Mouse (Mus musculus) limb, embryonic 14.5 days (tissue): Measurements from ENCODE around the gene Sox11. TPM values are rescaled to one million over a fixed set of nuclear protein-coding genes. Genes with fewer than 3 reads are reported as not detected.

Source experiments
- ATAC-seq: fragments of 200-750 bp; cut with Nextera tagmentation; 2 replicates; pipeline ENCODE4 v1.8.0; 2017; ENCODE audit warnings: low read depth, moderate number of reproducible peaks, moderate TSS enrichment; ENCODE audit not compliant: low FRiP score
- DNase-seq: peaks from one replicate; pipeline ENCODE4 v3.0.0-alpha.2; 2015; ENCODE audit warnings: low spot score
- H3K27ac ChIP-seq: fragments of 300-500 bp; sonication (generic); replicated peaks from 2 replicates; pipeline ENCODE4 v1.5.1; 2014; ENCODE audit warnings: low read depth, mild to moderate bottlenecking, low read length, moderate library complexity, mixed read lengths
- H3K27me3 ChIP-seq: fragments of 300-500 bp; sonication (generic); 2 replicates; pipeline ENCODE4 v1.6.1; 2014; ENCODE audit warnings: low read length, mixed read lengths; ENCODE audit not compliant: control insufficient read depth, insufficient read depth
- H3K36me3 ChIP-seq: fragments of 300-500 bp; sonication (generic); 2 replicates; pipeline ENCODE4 v1.6.1; 2014; ENCODE audit warnings: mild to moderate bottlenecking, low read length, moderate library complexity, mixed read lengths; ENCODE audit not compliant: control insufficient read depth, insufficient read depth
- H3K4me1 ChIP-seq: fragments of 300-500 bp; sonication (generic); 2 replicates; pipeline ENCODE4 v1.6.1; 2014; ENCODE audit warnings: antibody characterized with exemption, low read length, mixed read lengths; ENCODE audit not compliant: control insufficient read depth, insufficient read depth
- H3K4me2 ChIP-seq: fragments of 300-500 bp; sonication (generic); replicated peaks from 2 replicates; pipeline ENCODE4 v1.6.1; 2014; ENCODE audit warnings: low read depth, mild to moderate bottlenecking, low read length, moderate library complexity; ENCODE audit not compliant: severe bottlenecking
- H3K4me3 ChIP-seq: fragments of 300-500 bp; sonication (generic); replicated peaks from 2 replicates; pipeline ENCODE4 v1.5.1; 2014; ENCODE audit warnings: low read length
- H3K9ac ChIP-seq: fragments of 300-500 bp; sonication (generic); 2 replicates; pipeline ENCODE4 v1.6.1; 2014; ENCODE audit warnings: mild to moderate bottlenecking, low read depth, low read length, moderate library complexity; ENCODE audit not compliant: severe bottlenecking
- H3K9me3 ChIP-seq: fragments of 300-500 bp; sonication (generic); 2 replicates; pipeline ENCODE4 v1.6.1; 2016; ENCODE audit warnings: low read length; ENCODE audit not compliant: control insufficient read depth
- POLR2A ChIP-seq: fragments of 200-500 bp; IDR thresholded peaks from 2 replicates; pipeline ENCODE4 v1.8.0; 2012; ENCODE audit warnings: inconsistent platforms, mild to moderate bottlenecking, moderate library complexity, borderline replicate concordance; ENCODE audit not compliant: insufficient read depth, insufficient read length; ENCODE audit errors: extremely low read depth
- WGBS: fragments of 180-500 bp; shearing (Covaris S2); extraction: QIAGEN DNeasy Blood & Tissue Kit; methylation state at CpG from one replicate; pipeline ENCODE4 v1.1.7; 2014; 5-methylcytosine and 5-hydroxymethylcytosine counted together
- polyA plus RNA-seq, 2 experiments: library from polyadenylated mRNA; depleted of rRNA in 1 of 2; stranded (reverse) in 1 of 2; unstranded in 1 of 2; fragments of >200 nt; fragmentation: Nextera tagmentation in 1 of 2; extraction: Ambion mirVana in 1 of 2; gene quantifications; 2 replicates each; pipeline versions ENCODE4 v1.2.1 to v1.2.3; 2012 to 2014

The Sox11 gene
- polyA plus RNA-seq, 2 experiments: 35.1 to 102 TPM

GRCm38 (mm10) chr12:27336336-27336735 is 6.0 kb downstream of the Sox11 start:
- Histone ChIP-seq H3K4me3 (peak overlapping the region; percentile 94), H3K27ac (peak overlapping the region; percentile 58; the same call in 1 of the 2 replicates), H3K4me1 (peaks cover 6% of the 10 kb centered on the region; the same call in 1 of the 2 replicates), H3K4me2 (peak overlapping the region; percentile 80), H3K9ac (peak overlapping the region; percentile 41; the same call in 1 of the 2 replicates), H3K36me3 (peaks cover 15% of the 10 kb centered on the region), H3K27me3 (no peaks in the 10 kb centered on the region), H3K9me3 (no peaks in the 10 kb centered on the region)
- ATAC-seq (no peak), DNase-seq (no peak)
- TF ChIP-seq POLR2A: no peak
- 42% methylated on average over 7 of the region's 7 CpGs for WGBS

GRCm38 (mm10) chr12:27335356-27336055 is 6.9 kb downstream of the Sox11 start:
- Histone ChIP-seq H3K9ac (0 out of 2 replicates have a peak overlapping the region, but pooled peaks have one; percentile 41), H3K4me1 (peaks cover 6% of the 10 kb centered on the region; the same call in 1 of the 2 replicates), H3K27ac (0 out of 2 replicates have a peak overlapping the region, but pooled peaks have one; percentile 14), H3K4me3 (peak overlapping the region; percentile 94), H3K9me3 (no peaks in the 10 kb centered on the region), H3K27me3 (no peaks in the 10 kb centered on the region), H3K4me2 (peak overlapping the region; percentile 80), H3K36me3 (peaks cover 15% of the 10 kb centered on the region)
- 52% methylated on average over 11 of the region's 11 CpGs for WGBS
- no peak for ATAC-seq
- TF ChIP-seq POLR2A: no peak
- DNase-seq: no peak

GRCm38 (mm10) chr12:27333590-27333989 is 8.8 kb downstream of the Sox11 start:
- H3K27me3 ChIP-seq: no peaks in the 10 kb centered on the region
- H3K4me2 ChIP-seq: no peak overlapping the region
- H3K27ac ChIP-seq: no peak overlapping the region
- 80% methylated on average over 3 of the region's 3 CpGs for WGBS
- no peak overlapping the region for H3K4me3 ChIP-seq
- H3K9ac ChIP-seq: no peak overlapping the region
- H3K9me3 ChIP-seq: no peaks in the 10 kb centered on the region
- DNase-seq (no peak), ATAC-seq (no peak)
- H3K4me1 ChIP-seq: peaks cover 6% of the 10 kb centered on the region; the same call in 1 of the 2 replicates
- no peak for TF ChIP-seq POLR2A
- H3K36me3 ChIP-seq: peaks cover 4% of the 10 kb centered on the region; the same call in 1 of the 2 replicates

DNA sequence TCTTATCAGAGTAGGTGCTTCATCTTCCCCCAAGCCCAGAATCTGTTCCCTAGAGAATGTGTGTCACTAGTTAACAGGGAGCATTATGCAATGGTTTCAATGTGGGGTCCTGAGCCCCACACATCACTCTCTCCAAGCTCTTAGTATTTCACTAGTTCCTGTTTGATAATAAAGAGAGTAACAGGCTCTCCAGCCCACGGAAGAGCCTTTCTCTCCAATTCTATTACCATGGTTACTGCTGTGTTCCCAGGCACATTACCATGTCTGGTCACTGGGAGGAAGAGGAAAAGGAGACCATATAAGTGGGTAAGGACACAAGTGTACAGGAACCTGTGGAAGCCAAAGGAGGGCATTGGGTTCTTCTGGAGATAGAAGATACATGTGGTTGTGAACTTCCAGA is 19.0 kb downstream of the Sox11 start:
- H3K27me3 ChIP-seq: no peaks in the 10 kb centered on the region
- ATAC-seq (no peak), DNase-seq (no peak)
- no peak overlapping the region for H3K4me3 ChIP-seq
- H3K4me1 ChIP-seq: no peaks in the 10 kb centered on the region
- H3K4me2 ChIP-seq: no peak overlapping the region
- no peaks in the 10 kb centered on the region for H3K9me3 ChIP-seq
- H3K27ac ChIP-seq: no peak overlapping the region
- H3K36me3 ChIP-seq: no peaks in the 10 kb centered on the region
- WGBS: 61% methylated on average over 1 of the region's 1 CpGs
- H3K9ac ChIP-seq: no peak overlapping the region
- TF ChIP-seq POLR2A: no peak

DNA sequence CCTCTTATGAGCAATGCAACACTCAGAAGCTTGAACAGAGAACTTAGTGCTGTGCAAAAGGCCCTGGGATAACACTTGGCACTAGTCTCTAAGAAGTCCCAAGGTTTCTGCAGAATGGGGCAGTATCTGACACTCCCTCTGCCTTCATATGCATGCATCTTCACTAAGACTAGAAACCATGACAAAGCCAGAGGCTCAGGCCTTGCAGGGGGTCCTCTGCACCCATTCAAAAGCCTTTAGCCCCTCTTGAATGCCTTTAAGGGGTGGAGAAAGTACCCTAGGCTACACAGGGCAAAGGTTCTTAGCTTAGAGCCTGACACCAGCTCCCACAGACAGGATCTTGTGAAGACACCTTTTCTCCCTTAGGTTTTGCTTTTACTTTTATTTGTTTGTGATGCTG is 21.7 kb downstream of the Sox11 start:
- Histone ChIP-seq H3K9ac (no peak overlapping the region), H3K4me2 (no peak overlapping the region), H3K27me3 (no peaks in the 10 kb centered on the region), H3K36me3 (no peaks in the 10 kb centered on the region), H3K4me3 (no peak overlapping the region), H3K27ac (no peak overlapping the region), H3K9me3 (no peaks in the 10 kb centered on the region), H3K4me1 (no peaks in the 10 kb centered on the region)
- DNase-seq (no peak), ATAC-seq (no peak)
- TF ChIP-seq POLR2A: no peak
